Mouse (Mus musculus) megakaryocyte, embryonic 14.5 days (primary cell): ENCODE data around the gene Gprc5b.

Experiments
- FLI1 ChIP-seq: IDR thresholded peaks from 2 replicates; pipeline ENCODE4 v1.6.1; 2012; ENCODE audit warnings: low read length, inconsistent platforms, mixed read lengths
- GATA1 ChIP-seq: IDR thresholded peaks from 3 replicates; pipeline ENCODE4 v1.6.1; 2012; ENCODE audit warnings: mixed read lengths, low read length, inconsistent platforms, borderline replicate concordance

GRCm38 (mm10) chr7:118986369-118986768, 8.6 kb downstream of the Gprc5b start:
- TF ChIP-seq GATA1 (no peak), FLI1 (no peak)
